Comparison of ENCODE assay signal across 9 mouse cellular contexts in genomic region chr5:36868266-36869090, GRCm38 (mm10). TPM values are rescaled to one million over a fixed set of nuclear protein-coding genes. Genes with fewer than 3 reads are reported as not detected.
DNase-seq lines count a peak whose midpoint lies in the region; ATAC-seq lines count a peak whose summit lies in the region.
"Had no signal": no experiment of that assay in that cellular context is flagged by ENCODE, and none has a peak within 500 bp of the region (broad histone marks: within the 10 kb centered on the region; RNA-seq: fewer than 3 reads in every experiment).

Gene Ppp2r2c (plus strand): TSS chr5:36868513.

- H3K4me1 ChIP-seq in heart, embryonic 14.5 days (ENCODE audit: control insufficient read depth in 2 of 2, insufficient read depth in 2 of 2, low read length in 2 of 2), result peaks cover 0 to 15% of the 10 kb centered on the region in 2 experiments; a peak in 2 of 4 replicates
- H3K4me1 ChIP-seq in limb, embryonic 12.5 days (replicated peaks), result peaks cover 21% of the 10 kb centered on the region

- H3K4me2 ChIP-seq in heart, embryonic 14.5 days (ENCODE audit: low read length), result peak within 1 kb of the TSS; percentile 73
- H3K4me2 ChIP-seq in limb, embryonic 12.5 days, result peak within 1 kb of the TSS; percentile 78

- peak within 1 kb of the TSS; percentile 30 to 44; a peak in 3 of 4 replicates for H3K4me3 ChIP-seq in heart, embryonic 14.5 days (ENCODE audit: control insufficient read depth in 1 of 2, insufficient read depth in 1 of 2, low read depth in 1 of 2, low read length in 2 of 2)
- peak within 1 kb of the TSS; percentile 50 for H3K4me3 ChIP-seq in limb, embryonic 12.5 days (replicated peaks)

- ATAC-seq in heart, embryonic 14.5 days (ENCODE audit: insufficient number of reproducible peaks, insufficient read depth, low FRiP score, low read depth), result no peak
- ATAC-seq in limb, embryonic 12.5 days (ENCODE audit: insufficient number of reproducible peaks, insufficient read depth, low FRiP score, low TSS enrichment, low read depth), result no peak

- H3K9me3 ChIP-seq in heart, embryonic 14.5 days (ENCODE audit: control insufficient read depth, low read length), result no peaks in the 10 kb centered on the region; the same call in 1 of the 2 replicates
- 0 out of 2 replicates have a peak, but pooled peaks cover 7% of the 10 kb centered on the region for H3K9me3 ChIP-seq in limb, embryonic 12.5 days

- intact Hi-C loops in heart, postnatal 36 days (cut with DNase I), result no loop called here

- no peaks in the 10 kb centered on the region for H3K36me3 ChIP-seq in heart, embryonic 14.5 days (ENCODE audit: control insufficient read depth, insufficient read depth, low read length)
- no peaks in the 10 kb centered on the region for H3K36me3 ChIP-seq in limb, embryonic 12.5 days
- H3K36me3 ChIP-seq: G1E had no signal

- H3K9ac ChIP-seq in heart, embryonic 14.5 days (ENCODE audit: low read length), result no peak within 1 kb of the TSS; the same call in 1 of the 2 replicates
- peak within 1 kb of the TSS; percentile 51 for H3K9ac ChIP-seq in limb, embryonic 12.5 days (replicated peaks)

- WGBS in heart, embryonic 14.5 days, result 2% methylated on average over 78 of the region's 108 CpGs
- WGBS in limb, embryonic 12.5 days, result under 1% methylated on average over 103 of the region's 108 CpGs

- no peak for DNase-seq in heart, postnatal 36 days
- peak; percentile 77 for DNase-seq in cerebellum, adult 11 months
- DNase-seq in frontal cortex, adult 2 months (ENCODE audit: extremely low spot score in 1 of 2, low spot score in 1 of 2), result peak in 1 of 2 experiments; percentile 67
- DNase-seq in right cerebral cortex, postnatal 25 days, result peak; percentile 79
- DNase-seq in adrenal gland, adult (ENCODE audit: inconsistent age in 2 of 2, low spot score in 1 of 2), result no peak
- DNase-seq in lung, postnatal 36 days, result no peak

- H3K27me3 ChIP-seq in heart, embryonic 14.5 days (ENCODE audit: control insufficient read depth, insufficient read depth, low read length), result peaks cover 94% of the 10 kb centered on the region
- peaks cover 99% of the 10 kb centered on the region for H3K27me3 ChIP-seq in limb, embryonic 12.5 days

- no peak within 1 kb of the TSS for H3K27ac ChIP-seq in heart, embryonic 14.5 days (replicated peaks in 1 of 2; ENCODE audit: control insufficient read depth in 1 of 2, insufficient read depth in 1 of 2, low read depth in 2 of 2, low read length in 2 of 2)
- no peak within 1 kb of the TSS for H3K27ac ChIP-seq in limb, embryonic 12.5 days

RNA-seq across cellular contexts. Expression of gene Ppp2r2c, which starts in this region (rescaled TPM):
- polyA plus RNA-seq in heart, embryonic 14.5 days (2014; fragmentation: Nextera tagmentation; extraction: Ambion mirVana), result not detected in 2 replicates
- under 1 TPM; 0.08 to 0.28 TPM for total RNA-seq in heart, postnatal 36 days (2021)
- 354 and 368 TPM in 2 replicates for polyA plus RNA-seq in frontal cortex, adult 2 months (2012; rRNA removed)
- polyA plus RNA-seq in limb, embryonic 12.5 days (2016; fragmentation: Nextera tagmentation; extraction: Ambion mirVana), result 0.17 and 0.31 TPM in 2 replicates
- polyA plus RNA-seq: G1E had no signal

Comparison
In these comparisons a context has a peak if more than half of its experiments do, and no peak if none do; other contexts are left out.
1. RNA of gene Ppp2r2c (polyA plus RNA-seq): 354 to 368 TPM in frontal cortex, adult 2 months; 0.17 to 0.31 TPM in limb, embryonic 12.5 days and not detected in heart, embryonic 14.5 days; every median in the first group is over 100 times any median in the second.
2. DNase-seq: peak in cerebellum, adult 11 months (single experiment) and right cerebral cortex, postnatal 25 days (single experiment); none in heart, postnatal 36 days (0 of 2), adrenal gland, adult (0 of 2) and lung, postnatal 36 days (single experiment).